Mouse (Mus musculus) frontal cortex, postnatal 10 days (tissue): ENCODE results near the gene Atp5l.
"Not testable (repeated sequence)": the region's sequence is repeated elsewhere in the genome, so short reads cannot be mapped to it uniquely, and the experiment has no call there.

Source experiments
- DNase-seq, 2 experiments: peaks; one replicate each; pipeline ENCODE4 v3.0.0; 2022; ENCODE audit warnings: low spot score in 2 of 2, mixed read lengths in 1 of 2

Atp5l gene

DNA sequence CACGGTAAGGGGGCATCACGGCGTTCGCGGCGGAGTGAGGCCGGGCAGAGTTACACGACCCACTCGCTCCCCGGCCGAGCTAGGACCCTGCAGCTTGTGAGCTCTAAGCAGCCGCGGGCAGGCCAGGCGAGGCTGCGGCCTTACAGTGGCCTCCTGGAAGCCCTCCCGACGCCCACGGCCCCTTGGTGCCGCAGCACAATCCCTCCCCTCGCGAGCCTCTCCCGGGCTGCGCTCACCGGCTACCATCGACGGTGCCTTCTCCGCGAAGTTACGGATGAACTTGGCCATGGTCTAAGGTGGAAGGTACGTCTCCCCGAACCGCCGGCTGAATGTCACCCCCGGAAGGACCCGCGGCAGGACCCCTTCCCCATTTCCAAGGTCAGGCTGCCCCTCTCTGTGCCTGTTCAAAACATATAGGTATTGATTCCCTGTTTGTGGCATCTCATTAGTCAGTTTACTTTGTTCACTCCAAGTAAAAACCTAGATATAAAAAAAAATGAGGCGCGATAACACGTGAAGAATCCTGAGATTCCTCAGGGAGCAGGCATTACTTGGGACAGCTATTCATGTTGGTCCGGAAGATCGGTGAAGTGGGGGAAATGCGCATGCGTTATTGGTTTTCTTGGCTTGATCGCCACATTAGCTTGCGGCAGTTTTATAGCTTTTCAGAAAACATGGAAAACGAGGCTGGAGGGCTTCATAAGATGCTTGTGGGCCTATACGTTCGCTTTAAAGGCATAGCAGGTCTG lies at the start of gene Atp5l:
Atp5l (minus strand) TSS at position 369 of the 749 bp plus-strand sequence.
- peak; percentile 74 to 77 for DNase-seq

DNA sequence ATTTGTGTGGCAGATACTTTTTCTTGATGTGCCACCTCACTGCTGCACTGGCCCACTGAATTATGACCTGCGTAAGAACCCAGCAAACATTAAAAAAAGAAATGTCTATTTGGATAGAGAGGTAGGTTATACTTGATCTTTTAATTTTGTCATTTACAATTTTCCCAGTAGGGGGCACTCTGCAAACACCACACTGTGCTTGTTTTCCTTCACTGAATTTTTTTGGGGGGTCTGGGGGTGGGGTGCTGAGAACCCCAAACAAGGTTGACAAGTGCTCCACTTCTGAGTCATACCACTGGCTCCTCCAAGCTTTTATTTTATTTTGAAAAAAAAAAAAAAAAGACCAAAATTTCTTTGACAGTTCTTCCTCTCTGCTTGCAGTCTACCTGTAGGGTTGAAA lies 48.9 kb upstream of the Atp5l start:
- no peak for DNase-seq

DNA sequence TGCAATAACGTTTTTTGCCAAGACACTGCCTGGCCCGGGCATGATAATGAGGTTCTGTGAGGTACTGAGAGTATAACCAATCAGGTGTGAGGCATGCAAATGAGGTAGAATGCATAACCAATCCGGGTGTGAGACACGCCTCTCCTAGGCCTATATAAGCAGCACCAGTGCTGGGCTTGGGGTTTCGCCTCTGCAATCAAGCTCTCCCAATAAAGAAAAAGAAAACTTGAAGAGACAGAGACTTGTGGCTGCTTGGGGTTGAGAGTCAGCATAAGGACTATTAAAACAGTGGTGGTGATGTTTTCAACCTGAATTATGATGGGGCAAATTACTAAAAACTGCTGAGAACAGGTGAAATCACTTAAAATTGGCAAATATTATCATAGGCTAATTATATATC lies 47.2 kb upstream of the Atp5l start:
- DNase-seq: not testable (repeated sequence)

DNA sequence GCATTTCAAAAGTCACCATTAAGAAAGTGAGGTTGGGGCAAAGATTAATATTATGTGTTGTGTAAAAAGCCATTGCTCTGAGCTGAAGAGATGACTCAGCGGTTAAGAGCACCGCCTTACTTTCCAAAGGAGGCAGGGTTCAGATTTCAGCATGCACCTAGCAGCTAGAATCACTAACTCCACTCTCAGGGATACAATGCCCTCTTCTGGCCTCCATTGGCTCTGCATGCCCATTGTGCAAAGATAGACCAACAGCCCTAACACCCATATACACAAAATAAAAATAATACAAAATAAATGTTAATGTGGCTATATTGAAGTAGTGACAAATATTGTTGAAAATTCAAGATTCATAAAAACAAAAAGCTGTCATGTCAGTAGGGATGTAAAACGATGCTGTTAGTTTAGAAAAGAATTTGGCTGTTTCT lies 46.3 kb upstream of the Atp5l start:
- peak; percentile 15 to 48 for DNase-seq

DNA sequence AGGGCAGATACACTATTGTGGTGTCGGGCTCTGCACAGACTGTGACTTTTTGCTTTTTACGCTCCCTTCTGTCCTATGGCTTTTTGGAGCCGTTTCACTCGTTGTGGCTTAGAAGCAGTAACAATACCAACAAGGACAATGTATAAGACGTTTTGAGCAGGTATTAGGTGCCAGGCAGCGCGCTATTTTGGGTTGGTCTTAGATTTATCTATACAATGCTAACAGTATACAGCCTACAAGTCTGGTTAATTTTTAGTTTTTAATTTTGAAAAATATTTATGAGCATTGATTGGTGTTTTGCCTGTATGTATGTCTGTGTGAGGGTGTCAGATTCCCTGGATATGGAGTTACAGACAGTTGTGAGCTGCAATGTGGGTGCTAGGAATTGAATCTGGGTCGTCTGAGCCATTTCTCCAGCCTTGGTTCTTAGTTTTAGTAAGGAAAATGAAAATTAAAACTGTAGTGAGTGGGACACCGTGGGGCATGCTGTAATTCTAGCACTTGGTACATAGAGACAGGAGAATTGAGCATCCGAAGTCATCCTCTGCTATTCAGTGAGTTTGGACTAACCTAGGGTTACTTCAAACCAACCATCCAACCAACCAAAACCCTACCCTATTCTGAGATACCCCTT lies 45.4 kb upstream of the Atp5l start:
- DNase-seq: no peak

DNA sequence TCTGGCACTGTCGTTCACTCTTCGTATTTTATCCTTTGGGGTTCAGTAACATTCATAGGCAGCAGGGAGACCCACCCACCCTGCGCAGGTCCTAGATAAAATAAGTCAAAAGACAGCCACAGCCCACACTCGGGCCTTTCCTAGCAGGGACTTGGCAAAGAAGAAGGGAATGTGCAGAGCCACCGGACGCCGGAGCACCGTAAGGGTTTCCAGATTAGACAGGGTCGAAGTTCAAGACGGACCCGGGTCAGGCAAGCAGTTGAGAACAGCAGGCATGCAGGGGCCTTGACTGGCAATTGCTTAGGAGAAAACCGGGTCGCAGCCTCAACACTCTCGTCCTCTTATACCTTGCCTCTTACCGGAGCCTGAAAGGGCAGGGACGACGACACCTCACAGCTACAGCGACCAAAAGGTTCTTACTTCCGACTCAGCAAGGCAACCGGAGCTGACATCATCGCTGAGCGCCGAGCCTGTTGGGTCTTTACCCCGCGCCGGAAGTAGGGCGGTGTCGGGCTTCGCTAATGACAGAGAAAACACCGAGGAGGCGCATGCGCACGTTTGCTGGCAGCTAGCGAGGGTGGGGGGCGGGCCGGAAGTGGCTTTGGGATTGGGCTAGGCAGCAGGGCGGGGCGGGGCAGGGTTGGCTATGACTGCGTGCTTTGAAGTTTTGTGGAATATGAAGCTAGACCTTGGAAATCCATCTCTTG lies 44.7 kb upstream of the Atp5l start, which contains the start of gene Ube4a:
Ube4a (minus strand) TSS at position 475 of the 707 bp plus-strand sequence.
- peak; percentile 97 to 99 for DNase-seq

DNA sequence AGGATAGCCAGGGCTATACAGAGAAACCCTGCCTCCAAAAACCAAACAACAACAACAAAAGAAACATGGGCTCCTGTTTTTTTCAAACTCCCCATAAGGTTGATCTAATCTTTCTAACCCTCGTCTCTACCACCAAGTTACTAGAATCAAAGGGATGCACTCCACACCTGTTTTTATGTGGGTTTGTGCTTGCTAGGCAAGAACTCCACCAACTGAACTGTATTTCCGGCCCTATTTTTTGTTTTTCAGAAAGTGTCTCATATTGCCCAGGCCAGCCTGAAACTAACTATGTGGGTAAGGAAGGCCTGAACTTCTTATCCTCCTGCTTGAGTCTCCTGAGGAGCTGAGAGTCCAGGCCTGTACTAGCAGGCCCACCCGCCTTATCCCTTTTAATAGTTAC lies 33.9 kb upstream of the Atp5l start:
- no peak for DNase-seq

DNA sequence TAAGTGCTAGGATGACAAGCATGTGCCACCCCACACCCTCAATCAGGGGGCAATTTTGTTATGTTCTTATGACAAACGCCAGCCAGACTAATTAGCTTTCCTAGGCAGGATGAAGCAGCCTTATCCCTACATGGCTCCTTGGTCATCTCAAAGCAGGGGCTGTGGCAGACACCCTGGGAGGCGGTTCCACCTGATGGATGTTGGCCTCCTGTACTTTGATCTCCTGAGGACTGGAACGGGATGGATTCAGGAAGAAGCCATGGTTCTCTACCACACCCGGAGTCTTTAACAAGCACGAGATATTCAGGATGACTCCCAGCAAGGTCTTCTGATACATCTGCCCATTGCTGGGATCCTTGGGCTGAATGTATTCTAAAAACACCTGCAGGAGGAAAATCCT lies 27.3 kb upstream of the Atp5l start:
- no peak for DNase-seq

DNA sequence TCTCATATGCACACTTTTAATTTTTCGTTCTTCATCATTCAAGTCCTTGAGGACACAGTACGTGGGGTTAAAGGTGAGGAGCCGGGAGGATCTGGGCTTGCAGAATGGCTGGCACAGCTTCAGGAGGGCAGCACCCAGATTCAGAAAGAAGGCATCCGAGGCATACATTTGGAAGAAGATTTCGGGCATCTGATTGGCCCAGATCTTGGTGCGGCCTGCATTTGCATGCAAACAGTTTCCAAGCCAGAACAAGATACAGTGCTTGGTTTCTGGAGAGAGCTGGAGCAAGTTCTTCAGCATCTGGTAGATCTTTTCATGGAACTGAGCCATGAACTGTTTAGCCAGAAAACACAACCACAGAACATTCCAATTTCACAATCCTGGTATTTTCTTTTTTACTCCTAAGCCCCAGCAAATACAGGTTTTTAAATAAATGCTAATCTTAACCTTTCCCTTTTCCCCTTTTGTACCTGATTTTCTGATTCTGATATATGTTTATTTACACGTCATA lies 25.7 kb upstream of the Atp5l start:
- no peak for DNase-seq

DNA sequence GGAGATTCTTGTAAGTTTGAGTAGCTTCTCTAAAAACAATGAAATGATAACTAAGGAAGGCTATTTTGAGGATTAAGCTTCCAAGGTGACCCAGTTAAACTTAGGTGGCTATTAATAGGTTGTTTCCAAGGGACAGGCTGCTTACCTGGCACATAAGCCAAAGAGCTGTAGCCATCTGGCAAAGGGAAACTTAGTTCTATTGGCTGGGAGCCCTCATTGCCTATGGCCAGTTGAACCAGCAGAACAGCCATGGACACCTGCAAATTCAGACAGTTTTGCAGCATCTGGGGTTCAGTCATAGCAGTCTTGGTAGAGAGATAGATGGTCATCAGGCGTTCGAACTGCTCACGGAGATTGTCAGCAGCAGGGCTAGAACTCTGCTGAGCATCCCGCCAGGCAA lies 21.9 kb upstream of the Atp5l start:
- DNase-seq: no peak

DNA sequence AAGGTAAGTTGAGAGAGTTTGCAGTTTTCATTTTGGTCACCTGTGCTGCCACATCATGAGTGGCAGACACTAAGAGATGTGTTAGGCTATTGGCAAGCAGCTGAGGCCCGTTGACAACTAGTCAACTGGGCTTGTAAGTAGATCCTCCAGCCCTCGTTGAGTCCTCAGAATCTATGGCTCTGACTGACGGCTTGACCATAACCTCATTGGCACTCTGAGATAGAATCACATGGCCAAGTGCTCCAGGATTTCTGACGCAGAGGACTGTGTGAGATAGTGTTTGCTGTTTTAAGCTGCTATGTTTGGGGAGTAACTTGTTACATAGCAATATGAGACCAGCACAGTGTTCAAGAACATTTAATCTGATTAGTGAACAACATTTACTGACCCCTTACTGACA lies 21.2 kb upstream of the Atp5l start:
- no peak for DNase-seq

DNA sequence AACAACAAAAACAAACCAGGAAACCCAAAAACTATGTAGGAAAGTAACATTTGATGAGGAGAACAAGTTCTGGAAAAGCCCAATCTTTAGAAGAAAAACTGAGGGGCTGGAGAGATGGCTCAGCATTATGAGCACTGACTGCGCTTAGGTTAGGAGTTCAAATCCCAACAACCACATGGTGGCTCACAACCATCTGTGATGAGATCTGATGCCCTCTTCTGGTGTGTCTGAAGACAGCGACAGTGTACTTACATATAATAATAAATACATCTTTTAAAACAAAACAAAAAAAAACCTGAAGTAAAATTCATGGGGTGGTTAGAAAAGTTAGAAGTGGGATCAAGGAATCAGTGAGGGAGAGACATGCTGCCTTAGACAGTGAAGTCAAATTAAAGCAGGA lies 1.0 kb upstream of the Atp5l start:
- DNase-seq: no peak

DNA sequence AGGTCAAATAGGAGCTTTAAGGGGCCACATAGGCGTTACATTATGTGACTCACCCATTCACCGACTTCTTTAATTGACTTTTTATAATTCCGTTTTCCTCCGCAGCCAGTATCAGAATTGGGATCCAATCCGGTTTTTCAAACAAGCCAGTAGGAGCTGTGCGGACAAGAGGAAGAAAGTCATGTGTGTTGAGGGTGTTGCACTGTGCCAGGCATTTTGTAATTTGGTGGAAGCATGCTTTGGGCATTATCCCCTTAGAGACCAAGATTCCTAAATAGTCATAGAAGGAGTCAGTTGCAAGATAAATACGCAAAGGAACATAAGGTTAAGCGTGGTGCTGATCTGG lies 554 bp upstream of the Atp5l start:
- DNase-seq: peak in 1 of 2 experiments; percentile 36

DNA sequence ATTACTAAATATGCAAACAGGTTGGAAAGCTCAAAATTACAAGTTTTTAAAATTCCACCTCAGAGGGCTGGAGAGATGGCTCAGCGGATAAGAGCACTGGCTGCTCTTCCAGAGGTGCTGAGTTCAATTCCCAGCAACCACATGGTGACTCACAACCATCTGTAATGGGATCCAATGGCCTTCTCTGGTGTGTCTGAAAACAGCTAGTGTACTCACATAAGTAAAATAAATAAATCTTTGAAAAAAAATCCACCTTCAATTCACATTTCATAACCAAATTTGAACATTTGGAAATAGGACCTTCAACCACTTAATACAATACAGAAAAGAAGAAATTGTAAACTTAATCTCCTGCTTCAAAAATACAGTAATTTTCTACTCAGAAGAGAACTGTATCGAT lies 936 bp downstream of the Atp5l start:
- no peak for DNase-seq

DNA sequence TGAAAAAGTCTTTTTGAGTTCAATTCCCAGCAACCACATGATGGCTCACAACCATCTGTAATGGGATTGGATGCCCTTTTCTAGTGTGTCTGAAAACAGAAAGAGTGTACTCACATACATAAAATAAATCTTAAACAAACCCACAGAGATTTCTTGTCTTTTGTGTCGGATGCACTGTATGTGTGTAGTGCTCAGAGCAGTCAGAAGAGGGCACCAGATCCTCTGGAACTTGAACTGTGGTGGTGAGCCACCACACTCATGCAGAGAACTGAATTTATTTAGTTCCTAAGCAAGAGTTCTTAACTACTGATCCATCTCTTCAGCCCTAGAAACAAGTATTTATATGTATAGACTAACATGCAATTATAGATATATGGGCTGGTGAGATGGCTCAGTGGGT lies 4.3 kb downstream of the Atp5l start:
- DNase-seq: no peak

DNA sequence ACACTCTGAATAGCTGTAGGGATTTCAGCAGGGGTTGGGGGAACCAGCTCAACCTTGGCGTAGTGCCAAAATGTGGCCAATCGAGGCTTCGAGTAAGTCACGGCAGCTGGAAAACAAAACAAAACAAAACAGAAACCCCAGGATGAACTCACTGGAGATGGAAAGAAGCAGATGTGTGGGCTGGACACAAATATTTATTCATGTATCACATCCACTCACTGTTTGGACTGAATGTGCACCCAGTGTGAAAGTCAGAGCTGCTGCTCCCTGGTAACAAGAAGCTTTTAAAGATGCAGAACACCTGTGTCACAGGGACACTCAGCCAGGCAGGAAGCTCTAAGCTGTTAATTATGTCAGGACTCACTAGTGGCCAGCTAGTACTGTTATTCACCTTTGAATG lies 5.8 kb downstream of the Atp5l start:
- no peak for DNase-seq

DNA sequence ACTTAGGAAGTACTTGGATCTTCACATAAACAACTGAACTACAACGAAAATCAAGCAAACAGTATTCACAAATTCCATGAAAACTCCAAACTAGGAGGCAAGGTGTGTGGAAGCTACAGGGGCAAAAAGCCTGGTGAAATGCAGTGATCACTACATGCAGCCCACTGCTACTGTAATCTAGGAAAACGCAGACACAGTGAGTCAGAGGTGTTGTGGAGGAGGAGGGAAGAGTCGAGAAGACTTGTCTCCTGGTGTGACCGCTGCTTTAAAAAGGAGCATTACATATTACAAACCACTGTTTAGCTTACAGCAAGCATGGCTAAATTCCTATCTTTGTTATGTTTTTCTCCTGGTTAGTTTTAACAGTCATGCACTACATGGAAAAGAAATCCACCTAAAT lies 9.2 kb downstream of the Atp5l start:
- no peak for DNase-seq

DNA sequence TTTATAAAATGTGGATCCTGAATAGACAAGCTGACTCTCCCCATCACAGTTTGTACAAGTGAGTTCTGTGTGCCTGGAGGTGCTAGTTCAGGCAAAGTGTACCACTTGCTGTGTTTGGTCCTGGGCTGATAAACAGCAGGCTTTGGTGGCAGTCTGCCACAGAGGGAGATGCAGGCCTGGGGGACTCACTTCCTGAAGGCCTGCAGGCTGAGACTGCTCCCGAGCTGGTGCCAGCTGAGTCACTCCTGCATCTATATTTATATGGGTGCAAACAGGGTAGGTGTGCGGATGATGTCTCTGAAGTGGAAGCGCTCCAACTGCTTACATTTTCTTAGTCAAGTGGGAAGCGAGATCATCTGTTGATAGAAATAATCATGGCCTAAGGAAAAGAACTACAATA lies 14.9 kb downstream of the Atp5l start:
- peak; percentile 24 to 51 for DNase-seq

DNA sequence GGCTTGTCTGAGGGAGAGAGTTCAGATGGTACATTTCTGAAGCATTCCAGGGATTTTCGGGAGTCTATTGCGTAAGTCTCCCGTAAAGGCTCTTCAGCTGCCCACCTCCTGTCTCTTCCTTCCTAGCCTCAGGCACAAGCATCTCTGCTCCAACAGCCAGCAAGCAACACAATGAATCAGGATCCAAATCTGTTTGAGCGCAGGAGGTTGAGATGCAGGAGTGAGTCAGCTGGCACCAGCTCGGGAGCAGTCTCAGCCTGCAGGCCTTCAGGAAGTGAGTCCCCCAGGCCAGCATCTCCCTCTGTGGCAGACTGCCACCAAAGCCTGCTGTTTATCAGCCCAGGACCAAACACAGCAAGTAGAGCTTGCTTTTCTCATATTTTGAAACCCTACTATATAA lies 15.6 kb downstream of the Atp5l start:
- DNase-seq: peak; percentile 43 to 70

DNA sequence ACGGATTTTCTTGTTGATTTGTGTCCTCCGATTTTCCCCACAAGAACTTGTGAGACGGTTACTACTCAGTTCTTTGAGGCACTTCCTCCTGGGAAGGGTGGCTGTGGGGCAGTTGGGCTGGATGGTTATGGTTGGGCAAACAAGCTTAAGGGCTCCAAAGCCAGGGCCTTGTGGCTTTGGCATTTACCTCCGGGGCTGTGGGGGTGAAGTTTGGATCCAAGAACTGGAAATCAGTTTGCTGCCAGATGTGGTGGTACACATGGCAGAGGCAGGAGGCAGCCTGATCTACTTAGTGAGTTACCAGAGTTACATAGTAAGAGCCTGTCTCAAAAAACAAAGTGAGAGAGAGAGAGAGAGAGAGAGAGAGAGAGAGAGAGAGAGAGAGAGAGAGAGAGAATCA lies 16.7 kb downstream of the Atp5l start:
- no peak for DNase-seq

DNA sequence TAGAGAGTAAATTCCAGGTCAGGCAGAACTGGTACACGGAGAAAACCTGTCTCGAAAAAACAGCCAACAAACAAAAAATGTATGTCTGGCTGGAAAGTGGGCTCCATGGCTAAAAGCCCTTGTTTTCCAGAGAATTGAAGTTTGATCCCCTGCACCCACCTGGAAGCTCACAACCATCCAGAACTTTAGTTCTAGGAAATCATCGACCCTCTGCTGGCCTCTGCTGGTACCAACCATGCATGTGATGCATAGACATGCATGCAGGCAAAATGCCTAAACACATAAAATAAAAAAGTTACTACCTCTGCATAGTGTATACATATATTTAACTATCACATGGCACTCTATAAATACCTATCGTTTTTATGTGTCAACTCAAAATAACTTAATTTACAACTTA lies 20.1 kb downstream of the Atp5l start:
- DNase-seq: no peak

DNA sequence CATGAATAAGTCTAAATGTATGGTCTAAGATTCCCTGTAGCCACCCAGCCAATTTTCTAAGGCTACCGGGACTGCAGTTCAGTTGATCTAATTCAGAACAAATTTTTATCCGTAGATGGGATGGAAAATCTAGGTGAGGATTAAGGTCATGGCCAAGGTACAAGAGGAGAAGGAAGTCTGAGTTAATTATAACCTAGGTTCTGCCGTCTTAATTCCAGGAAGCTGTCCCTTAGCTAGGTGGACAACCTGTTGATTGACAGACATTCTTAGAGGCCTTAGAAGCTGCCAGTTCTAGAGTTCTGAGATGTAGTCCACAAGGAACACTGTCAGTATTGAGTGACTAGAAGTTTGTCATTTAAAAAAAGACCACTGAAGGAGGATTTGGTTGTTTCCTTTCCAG lies 20.8 kb downstream of the Atp5l start:
- no peak for DNase-seq

DNA sequence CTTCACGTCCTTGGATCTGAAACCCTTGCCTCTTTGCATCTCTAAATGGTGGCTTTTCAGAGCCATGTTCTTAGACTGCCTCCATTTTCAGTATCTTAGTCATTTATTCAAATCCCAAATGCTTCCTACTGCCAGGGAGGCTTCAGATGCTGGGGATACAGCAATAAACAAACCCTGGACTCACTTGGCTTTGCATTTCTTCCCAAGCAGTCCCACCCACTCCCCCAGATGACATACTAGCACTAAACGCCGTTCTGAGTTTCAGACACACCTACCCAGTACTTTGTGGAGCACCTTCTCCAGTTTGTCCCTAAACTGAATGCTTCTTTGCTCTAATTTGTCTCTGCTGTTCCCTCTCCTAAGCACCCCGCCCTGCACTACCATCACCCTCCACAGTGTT lies 23.5 kb downstream of the Atp5l start:
- DNase-seq: no peak
